Comparison of ENCODE assay signal across 8 mouse cellular contexts in genomic region chr16:97922779-97923126, GRCm38 (mm10). TPM values are rescaled to one million over a fixed set of nuclear protein-coding genes. Genes with fewer than 3 reads are reported as not detected.
DNase-seq lines count a peak whose midpoint lies in the region; ATAC-seq and TF ChIP-seq lines count a peak whose summit lies in the region.

No protein-coding gene starts in this region.

- WGBS in lung, embryonic 14.5 days: under 1% methylated on average over 9 of the region's 9 CpGs
- 2% methylated on average over 9 of the region's 9 CpGs for WGBS in embryonic facial prominence, embryonic 15.5 days
- under 1% methylated on average over 9 of the region's 9 CpGs for WGBS in limb, embryonic 10.5 days
- WGBS in neural tube, embryonic 14.5 days: 3% methylated on average over 9 of the region's 9 CpGs

- H3K9me3 ChIP-seq in lung, embryonic 14.5 days (ENCODE audit: low read depth, low read length): no peaks in the 10 kb centered on the region
- H3K9me3 ChIP-seq in embryonic facial prominence, embryonic 15.5 days (replicated peaks): no peaks in the 10 kb centered on the region
- H3K9me3 ChIP-seq in limb, embryonic 10.5 days (replicated peaks): no peaks in the 10 kb centered on the region
- no peaks in the 10 kb centered on the region for H3K9me3 ChIP-seq in neural tube, embryonic 14.5 days (ENCODE audit: control insufficient read depth, low read length)

- H3K4me2 ChIP-seq in lung, embryonic 14.5 days: peak overlapping the region; percentile 72
- H3K4me2 ChIP-seq in embryonic facial prominence, embryonic 15.5 days (replicated peaks): peak overlapping the region; percentile 73
- peak overlapping the region; percentile 86 for H3K4me2 ChIP-seq in neural tube, embryonic 14.5 days (ENCODE audit: low read depth, low read length)

- H3K27me3 ChIP-seq in lung, embryonic 14.5 days (ENCODE audit: insufficient read depth, low read length): no peaks in the 10 kb centered on the region
- H3K27me3 ChIP-seq in embryonic facial prominence, embryonic 15.5 days: no peaks in the 10 kb centered on the region
- H3K27me3 ChIP-seq in limb, embryonic 10.5 days (ENCODE audit: low read depth, poor library complexity, severe bottlenecking): 0 out of 2 replicates have a peak, but pooled peaks cover 3% of the 10 kb centered on the region
- no peaks in the 10 kb centered on the region for H3K27me3 ChIP-seq in neural tube, embryonic 14.5 days (ENCODE audit: control insufficient read depth, insufficient read depth, low read length)

- H3K4me1 ChIP-seq in lung, embryonic 14.5 days (ENCODE audit: insufficient read depth): peaks cover 6% of the 10 kb centered on the region
- H3K4me1 ChIP-seq in embryonic facial prominence, embryonic 15.5 days: peaks cover 9% of the 10 kb centered on the region
- H3K4me1 ChIP-seq in limb, embryonic 10.5 days: peaks cover 17% of the 10 kb centered on the region
- H3K4me1 ChIP-seq in neural tube, embryonic 14.5 days (ENCODE audit: control insufficient read depth, insufficient read depth, low read length): peaks cover 7% of the 10 kb centered on the region; the same call in 1 of the 2 replicates

- no peak for TF ChIP-seq CTCF in lung, embryonic 14.5 days (IDR thresholded peaks at IDR 0.05; ENCODE audit: low read depth)

- H3K36me3 ChIP-seq in lung, embryonic 14.5 days (ENCODE audit: insufficient read depth): no peaks in the 10 kb centered on the region
- H3K36me3 ChIP-seq in embryonic facial prominence, embryonic 15.5 days: no peaks in the 10 kb centered on the region
- no peaks in the 10 kb centered on the region for H3K36me3 ChIP-seq in limb, embryonic 10.5 days
- no peaks in the 10 kb centered on the region for H3K36me3 ChIP-seq in neural tube, embryonic 14.5 days (ENCODE audit: control insufficient read depth, insufficient read depth, low read length)

- H3K4me3 ChIP-seq in lung, embryonic 14.5 days (ENCODE audit: low read depth, low read length): peak overlapping the region; percentile 88
- peak overlapping the region; percentile 89 for H3K4me3 ChIP-seq in embryonic facial prominence, embryonic 15.5 days (replicated peaks)
- H3K4me3 ChIP-seq in limb, embryonic 10.5 days: peak overlapping the region; percentile 69
- peak overlapping the region; percentile 61 for H3K4me3 ChIP-seq in neural tube, embryonic 14.5 days (ENCODE audit: low read depth, low read length)

- 0 out of 2 replicates have a peak overlapping the region, but pooled peaks have one; percentile 90 for H3K27ac ChIP-seq in lung, embryonic 14.5 days (ENCODE audit: low read depth)
- H3K27ac ChIP-seq in embryonic facial prominence, embryonic 15.5 days (replicated peaks): peak overlapping the region; percentile 91; the same call in 1 of the 2 replicates
- peak overlapping the region; percentile 86 for H3K27ac ChIP-seq in limb, embryonic 10.5 days
- no peak overlapping the region for H3K27ac ChIP-seq in neural tube, embryonic 14.5 days (ENCODE audit: low read depth, low read length)

- ATAC-seq in lung, embryonic 14.5 days (ENCODE audit: insufficient read depth): peak; percentile 77
- ATAC-seq in embryonic facial prominence, embryonic 15.5 days (ENCODE audit: insufficient number of reproducible peaks, low FRiP score, low TSS enrichment, low read depth): 0 out of 2 replicates have a peak, but pooled peaks have one; percentile 11
- peak; percentile 65 for ATAC-seq in neural tube, embryonic 14.5 days (ENCODE audit: low read depth)

- no peak for DNase-seq in lung, embryonic 14.5 days
- DNase-seq in lung, postnatal 14 days: no peak
- no peak for DNase-seq in limb, embryonic 10.5 days (ENCODE audit: low spot score)
- no peak for DNase-seq in yolk sac, embryonic 10.5 days (ENCODE audit: low spot score)
- no peak for DNase-seq in cerebellum, adult 11 months
- DNase-seq in thymus, postnatal 10 days (ENCODE audit: low spot score in 2 of 2): no peak

- peak overlapping the region; percentile 83 for H3K9ac ChIP-seq in lung, embryonic 14.5 days
- H3K9ac ChIP-seq in embryonic facial prominence, embryonic 15.5 days: peak overlapping the region; percentile 85
- peak overlapping the region; percentile 70 for H3K9ac ChIP-seq in neural tube, embryonic 14.5 days (replicated peaks; ENCODE audit: low read depth, low read length)

RNA-seq across cellular contexts. Expression of gene C2cd2, which starts 39.6 kb away (rescaled TPM):
- polyA plus RNA-seq in lung, embryonic 14.5 days (2014; fragmentation: Nextera tagmentation; extraction: Ambion mirVana): 22.7 and 24.1 TPM in 2 replicates
- 23.4 and 23.5 TPM in 2 replicates for polyA plus RNA-seq in embryonic facial prominence, embryonic 15.5 days (2015; fragmentation: Nextera tagmentation; extraction: Ambion mirVana)
- 12.3 and 14.8 TPM in 2 replicates for polyA plus RNA-seq in limb, embryonic 10.5 days (2016; fragmentation: Nextera tagmentation; extraction: Ambion mirVana)
- 15.0 and 19.1 TPM in 2 replicates for polyA plus RNA-seq in neural tube, embryonic 14.5 days (2014; fragmentation: Nextera tagmentation; extraction: Ambion mirVana)

RNA-seq across cellular contexts. Expression of gene Zbtb21, which starts 39.7 kb away (rescaled TPM):
- polyA plus RNA-seq in lung, embryonic 14.5 days (2014; fragmentation: Nextera tagmentation; extraction: Ambion mirVana): 13.2 and 14.0 TPM in 2 replicates
- 14.3 and 15.0 TPM in 2 replicates for polyA plus RNA-seq in embryonic facial prominence, embryonic 15.5 days (2015; fragmentation: Nextera tagmentation; extraction: Ambion mirVana)
- 14.4 TPM in 2 replicates for polyA plus RNA-seq in limb, embryonic 10.5 days (2016; fragmentation: Nextera tagmentation; extraction: Ambion mirVana)
- 14.6 and 15.7 TPM in 2 replicates for polyA plus RNA-seq in neural tube, embryonic 14.5 days (2014; fragmentation: Nextera tagmentation; extraction: Ambion mirVana)

Comparison
In these comparisons a context has a peak if more than half of its experiments do, and no peak if none do; other contexts are left out.
1. ATAC-seq: peak in every context shown above with its lines; median percentile 77 in lung, embryonic 14.5 days; 65 in neural tube, embryonic 14.5 days; 11 in embryonic facial prominence, embryonic 15.5 days.